Mouse (Mus musculus) CH12F3 (cell line): ENCODE results near the gene Ptprn2.

Experiments
- in situ Hi-C: fragments of 300-500 bp; cut with MboI; formaldehyde crosslinking; loops from 2 replicates; pipeline ENCODE4 v1.14.3; 2020; ENCODE audit warnings: low sequenced_read_pairs

Gene Ptprn2

GRCm38 (mm10) chr12:117291943-117292342 is 806.4 kb downstream of the Ptprn2 start:
- in situ Hi-C loops = no loop called here

- in situ Hi-C loops = no loop called here
These were observed 811.3 kb downstream of the Ptprn2 start for GRCm38 (mm10) chr12:117296792-117297191.

GRCm38 (mm10) chr12:117299084-117299483 is 813.6 kb downstream of the Ptprn2 start:
- in situ Hi-C loops = no loop called here

GRCm38 (mm10) chr12:117304751-117305624 is 819.5 kb downstream of the Ptprn2 start:
- in situ Hi-C loops = no loop called here

- in situ Hi-C loops = no loop called here
These were observed 820.1 kb downstream of the Ptprn2 start for GRCm38 (mm10) chr12:117305625-117306105.

- in situ Hi-C loops = no loop called here
These were observed 826.6 kb downstream of the Ptprn2 start for GRCm38 (mm10) chr12:117312079-117312478.

- in situ Hi-C loops = no loop called here
These were observed 829.5 kb downstream of the Ptprn2 start for GRCm38 (mm10) chr12:117314987-117315386.

- in situ Hi-C loops = no loop called here
These were observed 830.1 kb downstream of the Ptprn2 start for GRCm38 (mm10) chr12:117315661-117316060.

- in situ Hi-C loops = no loop called here
These were observed 832.7 kb downstream of the Ptprn2 start for GRCm38 (mm10) chr12:117318229-117318628.

- in situ Hi-C loops = no loop called here
These were observed 837.5 kb downstream of the Ptprn2 start for GRCm38 (mm10) chr12:117323017-117323416.
